Mouse (Mus musculus) lung, postnatal 0 days (tissue): ENCODE results near the gene Slc25a23.

ENCODE experiments used
- CTCF ChIP-seq: IDR thresholded peaks from 2 replicates; pipeline ENCODE4 v1.5.1; 2016; ENCODE audit warnings: antibody characterized with exemption, mild to moderate bottlenecking
- EP300 ChIP-seq: IDR thresholded peaks from 2 replicates; pipeline ENCODE4 v1.6.1; 2016; ENCODE audit warnings: antibody characterized with exemption, mild to moderate bottlenecking, control low read depth

GRCm38 (mm10) chr17:57032854-57033253 lies 26.8 kb downstream of the Slc25a23 start:
- no peak for TF ChIP-seq CTCF
- TF ChIP-seq EP300, result no peak
